ENCODE assay signal across 9 mouse cellular contexts in genomic region chr9:45663386-45664315, GRCm38 (mm10).
DNase-seq lines count a peak whose midpoint lies in the region; ATAC-seq and TF ChIP-seq lines count a peak whose summit lies in the region.
"Had no signal": no experiment of that assay in that cellular context is flagged by ENCODE, and none has a peak within 500 bp of the region (broad histone marks: within the 10 kb centered on the region; RNA-seq: fewer than 3 reads in every experiment).

No protein-coding gene starts in this region.

- H3K27me3 ChIP-seq in forebrain, embryonic 16.5 days (replicated peaks; ENCODE audit: control insufficient read depth, insufficient read depth, low read length) = no peaks in the 10 kb centered on the region
- no peaks in the 10 kb centered on the region for H3K27me3 ChIP-seq in midbrain, embryonic 15.5 days (replicated peaks)
- H3K27me3 ChIP-seq in lung, postnatal 0 days (replicated peaks; ENCODE audit: insufficient read depth, low read length) = no peaks in the 10 kb centered on the region

- H3K9ac ChIP-seq in forebrain, embryonic 16.5 days (replicated peaks; ENCODE audit: low read depth, low read length) = peak overlapping the region; percentile 33
- H3K9ac ChIP-seq in midbrain, embryonic 15.5 days = no peak overlapping the region
- H3K9ac ChIP-seq in lung, postnatal 0 days (replicated peaks; ENCODE audit: low read depth) = no peak overlapping the region

- no peak for TF ChIP-seq CTCF in lung, postnatal 0 days (IDR thresholded peaks at IDR 0.05)

- no peaks in the 10 kb centered on the region for H3K9me3 ChIP-seq in forebrain, embryonic 16.5 days (ENCODE audit: control insufficient read depth, low read length)
- H3K9me3 ChIP-seq in midbrain, embryonic 15.5 days = no peaks in the 10 kb centered on the region
- H3K9me3 ChIP-seq in lung, postnatal 0 days (ENCODE audit: low read length) = no peaks in the 10 kb centered on the region

- H3K4me2 ChIP-seq in forebrain, embryonic 16.5 days (ENCODE audit: low read length) = no peak overlapping the region
- no peak overlapping the region for H3K4me2 ChIP-seq in midbrain, embryonic 15.5 days
- H3K4me2 ChIP-seq in lung, postnatal 0 days (replicated peaks; ENCODE audit: low read depth, low read length) = no peak overlapping the region

- 11% methylated on average over 16 of the region's 16 CpGs for WGBS in forebrain, embryonic 16.5 days
- 25% methylated on average over 16 of the region's 16 CpGs for WGBS in midbrain, embryonic 15.5 days
- WGBS in lung, postnatal 0 days = 59% methylated on average over 16 of the region's 16 CpGs

- TF ChIP-seq EP300 in lung, postnatal 0 days (IDR thresholded peaks at IDR 0.05) = no peak

- H3K4me3 ChIP-seq in forebrain, embryonic 16.5 days (replicated peaks; ENCODE audit: low read length) = no peak overlapping the region
- H3K4me3 ChIP-seq in midbrain, embryonic 15.5 days = no peak overlapping the region
- no peak overlapping the region for H3K4me3 ChIP-seq in lung, postnatal 0 days (ENCODE audit: low read depth, low read length)
- H3K4me3 ChIP-seq: gastrocnemius, adult 2 months had no signal

- H3K4me1 ChIP-seq in forebrain, embryonic 16.5 days (replicated peaks; ENCODE audit: control insufficient read depth, insufficient read depth, low read length) = peaks cover 48% of the 10 kb centered on the region
- H3K4me1 ChIP-seq in midbrain, embryonic 15.5 days = peaks cover 48% of the 10 kb centered on the region
- H3K4me1 ChIP-seq in lung, postnatal 0 days (ENCODE audit: insufficient read depth, low read depth, low read length) = no peaks in the 10 kb centered on the region

- peak overlapping the region; percentile 97 for H3K27ac ChIP-seq in forebrain, embryonic 16.5 days (ENCODE audit: low read length)
- peak overlapping the region; percentile 87 for H3K27ac ChIP-seq in midbrain, embryonic 15.5 days
- H3K27ac ChIP-seq in lung, postnatal 0 days (ENCODE audit: low read length) = no peak overlapping the region
- H3K27ac ChIP-seq: gastrocnemius, adult 2 months had no signal

- peak; percentile 88 for DNase-seq in brain, adult 2 months (ENCODE audit: low read depth, low spot score)
- DNase-seq in layer of hippocampus, postnatal 36 days = peak; percentile 75 to 77
- no peak for DNase-seq in kidney, postnatal 10 days
- DNase-seq in lung, adult 18-20 months = no peak
- no peak for DNase-seq in lung, postnatal 0 days (ENCODE audit: low spot score)
- DNase-seq: gastrocnemius, adult 2 months had no signal

- H3K36me3 ChIP-seq in forebrain, embryonic 16.5 days (ENCODE audit: control insufficient read depth, insufficient read depth) = no peaks in the 10 kb centered on the region
- H3K36me3 ChIP-seq in midbrain, embryonic 15.5 days (replicated peaks) = no peaks in the 10 kb centered on the region
- no peaks in the 10 kb centered on the region for H3K36me3 ChIP-seq in lung, postnatal 0 days (ENCODE audit: insufficient read depth, low read length)

- peak; percentile 89 for ATAC-seq in forebrain, embryonic 16.5 days
- ATAC-seq in midbrain, embryonic 15.5 days (replicated peaks) = peak; percentile 79
- ATAC-seq in erythroblast, adult 5-6 weeks (replicated peaks; ENCODE audit: low FRiP score, poor library complexity, severe bottlenecking) = no peak
- no peak for ATAC-seq in lung, postnatal 0 days

Comparison
In these comparisons a context has a peak if more than half of its experiments do, and no peak if none do; other contexts are left out.
1. DNase-seq: peak in brain, adult 2 months (single experiment) and layer of hippocampus, postnatal 36 days (2 of 2); none in kidney, postnatal 10 days (single experiment), lung, adult 18-20 months (0 of 2) and lung, postnatal 0 days (single experiment).
2. ATAC-seq: peak in forebrain, embryonic 16.5 days (single experiment) and midbrain, embryonic 15.5 days (single experiment); none in erythroblast, adult 5-6 weeks (single experiment) and lung, postnatal 0 days (single experiment).